Mouse (Mus musculus): ENCODE data around the gene Cntnap2.

Cntnap2 gene

DNA sequence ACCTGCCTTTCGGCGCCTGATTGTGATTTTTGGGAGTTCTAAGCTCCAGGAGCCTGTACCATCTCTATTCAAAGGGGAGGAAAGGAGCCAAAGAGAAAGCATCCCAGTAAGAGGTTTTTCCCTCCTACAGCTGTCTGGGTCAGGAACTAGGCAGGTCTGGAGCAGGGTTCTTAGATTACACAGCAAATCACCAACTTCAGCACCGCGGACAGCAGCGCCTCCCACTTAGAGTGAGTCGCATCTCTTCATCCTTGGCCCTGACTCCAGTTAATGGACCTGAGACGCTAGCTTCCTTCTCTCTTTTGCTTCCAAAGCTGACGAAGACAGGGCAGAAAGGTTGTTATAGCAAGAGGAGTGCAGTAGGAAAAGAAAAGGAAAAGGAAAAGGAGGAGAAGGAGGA is at the start of gene Cntnap2:
Gene Cntnap2 (plus strand): TSS at position 267 of the 400 bp plus-strand sequence.
- no peak for DNase-seq (ENCODE audit: low spot score)

DNA sequence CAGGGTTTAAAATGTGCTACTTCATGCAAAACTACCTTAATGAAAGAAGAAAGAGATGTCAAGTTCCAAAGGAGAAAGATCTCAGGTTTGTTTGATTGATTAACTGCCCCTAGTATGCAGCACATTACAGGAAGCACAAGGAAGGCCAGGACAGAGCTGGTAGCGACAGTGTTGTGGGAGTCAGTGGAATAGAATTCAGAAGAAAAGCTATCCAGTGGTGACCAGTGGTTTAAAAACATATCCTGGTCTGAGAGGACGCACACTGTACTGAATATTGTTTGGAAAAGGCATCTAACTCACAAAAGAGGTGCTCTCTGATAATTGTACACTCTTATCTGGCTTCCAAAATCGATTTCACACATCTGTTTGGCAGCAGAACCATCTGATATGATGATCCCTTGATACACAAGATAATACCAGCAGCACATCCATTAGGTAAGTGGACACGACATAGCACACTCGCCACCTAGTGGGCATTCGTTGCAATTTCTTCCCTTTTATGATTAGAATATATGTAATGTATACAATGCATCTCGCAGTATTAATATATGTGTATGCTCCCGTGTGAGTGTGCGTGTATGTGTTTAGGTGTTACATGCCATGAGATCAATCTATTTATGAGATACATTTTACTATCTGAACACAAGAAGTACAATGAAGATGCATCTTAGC is 33.0 kb upstream of the Cntnap2 start:
- DNase-seq (ENCODE audit: low spot score) = peak; percentile 60

DNA sequence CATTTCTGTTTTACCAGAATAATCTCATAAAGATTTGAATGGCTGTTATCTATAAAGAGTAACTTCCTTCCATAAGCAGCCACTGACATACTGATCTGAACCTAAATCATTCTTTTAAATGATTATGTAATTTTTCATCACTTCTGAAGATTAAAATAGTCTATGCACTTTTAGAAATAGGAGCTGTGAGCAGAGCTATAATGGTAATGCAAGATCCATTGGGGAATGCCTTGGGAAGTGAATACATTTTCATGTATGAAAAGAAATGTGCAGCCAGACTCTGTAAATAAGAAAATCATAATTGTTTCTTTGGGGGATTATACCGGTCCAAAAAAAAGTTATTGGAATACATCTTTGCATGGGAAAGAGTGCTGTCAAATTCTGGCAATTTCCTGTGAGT is 19.7 kb upstream of the Cntnap2 start:
- no peak for DNase-seq (ENCODE audit: low spot score)

DNA sequence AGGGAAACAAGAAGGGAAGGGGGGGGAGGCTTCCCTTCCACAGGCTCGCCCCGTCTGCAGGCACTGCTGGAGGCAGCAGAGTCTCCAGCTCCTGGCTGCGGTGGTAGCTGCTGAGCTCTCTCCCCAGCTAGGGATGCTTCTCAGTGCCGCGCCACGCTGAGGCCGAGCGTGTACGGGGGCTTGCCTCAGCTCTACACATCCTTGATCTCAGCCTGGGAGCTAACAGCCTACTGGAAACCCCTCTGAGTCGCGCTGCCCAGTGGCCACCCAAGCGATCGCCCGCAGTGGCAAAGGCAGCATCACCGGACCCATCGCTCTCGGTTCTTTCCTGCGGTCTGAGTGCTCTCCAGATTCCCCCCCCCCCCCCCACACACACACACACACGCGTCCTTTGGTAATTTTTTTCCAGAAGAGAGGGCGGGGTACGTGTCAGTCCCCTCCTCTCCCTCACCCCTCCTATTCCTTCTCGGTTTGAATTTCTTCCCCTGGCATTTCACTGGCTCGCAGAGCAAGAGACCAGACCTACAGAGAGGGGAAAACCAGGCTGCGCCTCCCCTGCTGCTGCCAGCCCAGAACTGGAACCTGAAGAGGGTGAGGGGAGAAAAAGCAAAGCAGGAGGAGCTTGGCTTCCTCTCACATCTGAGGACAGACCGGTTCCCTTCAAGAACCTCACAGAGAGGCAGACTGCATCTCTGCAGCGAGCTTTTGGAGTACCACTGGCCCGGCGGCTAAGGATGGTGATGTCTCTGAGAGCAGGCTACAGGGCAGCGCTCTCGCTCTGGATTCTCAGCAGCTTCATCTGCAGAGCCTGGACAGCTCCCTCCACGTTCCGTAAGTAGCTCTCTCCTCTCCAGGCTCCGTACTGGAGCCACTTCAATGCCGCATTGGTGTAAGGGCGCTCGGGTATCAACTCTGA is 657 bp downstream of the Cntnap2 start:
- no peak for DNase-seq (ENCODE audit: low spot score)

DNA sequence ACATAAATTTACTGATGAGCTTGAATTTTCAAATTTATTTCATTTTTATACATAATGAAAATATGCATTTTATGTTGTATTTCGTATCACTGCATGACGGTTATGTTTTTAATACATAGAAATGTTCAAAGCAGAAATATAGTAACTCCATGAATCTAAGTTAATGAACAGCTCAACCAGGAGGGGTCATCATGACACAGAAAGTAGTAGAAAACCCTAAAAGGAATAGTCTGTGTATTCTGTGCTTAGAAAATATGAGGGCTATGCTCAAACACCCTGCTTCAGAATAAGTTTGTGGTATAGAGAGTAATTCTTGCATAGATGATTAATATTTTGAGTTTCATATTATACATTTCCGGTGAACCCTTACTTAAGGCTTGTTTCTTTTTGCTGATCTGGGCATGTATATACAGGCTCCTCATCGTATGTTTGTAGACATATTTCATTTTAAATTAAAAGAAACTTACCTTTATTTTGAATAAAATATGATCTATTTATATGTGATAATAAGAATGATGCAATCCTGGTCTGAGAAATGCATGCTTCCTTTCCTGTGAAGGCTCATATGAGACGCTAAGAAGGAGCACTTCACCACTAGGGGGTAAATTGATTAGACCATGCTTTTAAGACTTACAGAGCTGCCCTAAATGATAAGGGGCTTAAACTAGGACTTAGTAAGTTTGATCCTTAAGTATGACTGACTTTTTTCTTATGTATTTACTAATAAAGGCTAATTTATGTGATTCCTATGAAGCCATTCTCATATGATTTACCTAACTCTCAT is 3.2 kb downstream of the Cntnap2 start:
- no peak for DNase-seq (ENCODE audit: low spot score)

DNA sequence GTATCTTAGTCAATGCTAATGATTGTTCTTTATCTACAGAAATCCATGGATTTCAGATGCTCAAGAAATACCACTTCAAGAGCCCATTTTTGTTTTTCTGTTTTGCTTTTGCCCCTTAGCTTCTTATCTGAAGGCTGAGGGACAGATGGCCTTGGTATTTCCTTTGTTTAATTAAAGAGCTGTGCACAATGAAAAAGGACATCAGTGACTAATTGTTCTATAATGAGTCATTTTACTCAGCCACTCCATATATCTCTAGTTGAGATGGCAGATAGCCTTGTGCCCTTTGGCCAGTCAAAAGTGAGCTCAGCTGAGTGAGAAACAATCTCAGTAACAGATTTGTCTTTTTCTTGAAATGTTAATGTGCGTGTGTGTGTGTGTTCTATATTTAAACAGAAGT is 29.1 kb downstream of the Cntnap2 start:
- no peak for DNase-seq (ENCODE audit: low spot score)

DNA sequence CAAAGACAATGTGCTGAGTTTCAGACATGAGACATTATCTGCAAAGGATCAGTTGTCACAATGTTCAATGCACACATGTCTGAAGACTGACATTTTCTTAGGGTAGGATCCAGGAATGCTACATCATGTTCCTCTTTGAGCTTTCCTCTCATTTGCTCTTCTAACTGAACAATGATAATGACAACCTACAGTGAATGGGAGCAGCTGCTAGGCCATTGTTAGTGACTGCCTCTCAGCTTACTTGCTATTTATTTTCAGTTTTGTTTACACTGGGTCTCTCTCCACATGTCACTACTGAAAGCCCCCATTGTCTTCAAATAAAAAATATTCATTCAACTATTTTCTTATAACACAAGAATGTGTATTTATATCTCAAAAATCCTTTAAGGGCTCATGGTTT is 54.5 kb downstream of the Cntnap2 start:
- DNase-seq (ENCODE audit: low spot score) = no peak

DNA sequence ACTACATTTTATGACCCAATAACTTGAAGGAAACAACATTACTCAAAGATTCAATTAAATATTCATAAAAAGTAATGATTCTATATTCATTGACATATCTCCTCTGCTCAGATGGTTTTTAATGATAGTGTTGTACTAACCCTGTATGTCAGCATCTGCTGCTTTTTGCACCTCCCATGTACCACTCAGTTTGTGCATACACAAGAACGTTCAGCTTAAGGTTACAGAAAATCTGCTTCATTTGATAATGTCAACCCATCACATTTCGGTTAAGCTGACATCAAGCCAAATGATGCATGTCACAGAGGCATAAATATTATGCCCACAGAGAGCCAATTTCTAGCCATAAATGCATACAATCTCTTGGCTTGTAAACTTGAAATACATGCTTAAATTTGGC is 85.7 kb downstream of the Cntnap2 start:
- no peak for DNase-seq (ENCODE audit: low spot score)

DNA sequence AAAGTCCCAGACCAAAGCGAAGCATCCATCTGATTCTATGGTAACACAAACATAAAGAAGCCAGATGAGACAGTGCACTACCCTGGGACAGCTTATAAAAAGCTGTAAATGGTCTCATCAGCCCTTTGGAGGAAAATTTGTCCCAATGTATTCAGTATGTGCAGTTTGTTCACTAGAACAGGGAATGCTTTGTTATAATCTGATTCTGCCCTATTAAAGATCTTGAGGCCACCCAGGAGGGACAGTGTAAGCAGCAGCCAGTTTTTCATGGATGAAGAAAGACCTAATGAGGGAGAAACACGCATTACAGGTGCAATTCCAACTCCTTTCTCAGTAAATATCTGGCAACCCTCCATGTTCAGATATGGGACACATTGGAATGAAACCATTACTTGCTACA is 145.9 kb downstream of the Cntnap2 start:
- no peak for DNase-seq (ENCODE audit: low spot score)

DNA sequence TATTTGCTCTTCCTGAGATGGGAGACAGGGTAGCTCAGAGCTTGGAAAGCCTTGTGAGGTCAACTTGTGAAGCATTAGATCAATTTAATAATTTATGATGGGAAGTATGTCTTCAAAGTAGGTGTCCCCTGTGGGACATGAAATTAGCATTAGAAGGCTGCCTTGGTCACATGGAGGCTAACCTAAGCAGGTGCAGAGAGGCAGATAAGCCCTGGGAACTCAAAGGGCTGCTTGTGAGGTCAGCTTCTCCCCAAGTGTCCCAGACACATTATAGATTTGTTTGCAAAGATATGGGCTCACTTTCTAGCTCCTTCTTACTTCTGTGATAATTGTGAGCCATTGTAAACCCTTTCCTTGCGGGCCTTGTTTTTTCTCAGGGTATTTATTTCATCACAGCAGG is 155.2 kb downstream of the Cntnap2 start:
- DNase-seq (ENCODE audit: low spot score) = no peak

DNA sequence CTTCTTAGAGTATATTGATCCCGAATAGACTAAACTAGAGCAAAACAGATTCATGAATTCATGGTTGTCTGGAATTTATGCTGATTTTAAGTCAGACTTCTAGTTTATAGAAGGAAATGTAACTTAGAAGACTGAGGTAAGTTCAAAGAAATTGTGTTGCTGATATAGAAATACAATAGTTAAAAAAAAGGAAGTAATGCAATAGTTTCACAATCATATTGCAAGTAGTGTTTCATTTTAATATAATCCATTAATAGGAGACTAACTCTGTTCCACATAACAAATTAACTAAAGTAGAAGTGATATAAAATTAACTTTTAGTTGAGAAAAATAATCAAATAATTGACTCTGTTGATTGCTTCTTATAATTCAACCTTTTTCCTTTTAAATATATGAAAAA is 169.8 kb downstream of the Cntnap2 start:
- no peak for DNase-seq (ENCODE audit: low spot score)

DNA sequence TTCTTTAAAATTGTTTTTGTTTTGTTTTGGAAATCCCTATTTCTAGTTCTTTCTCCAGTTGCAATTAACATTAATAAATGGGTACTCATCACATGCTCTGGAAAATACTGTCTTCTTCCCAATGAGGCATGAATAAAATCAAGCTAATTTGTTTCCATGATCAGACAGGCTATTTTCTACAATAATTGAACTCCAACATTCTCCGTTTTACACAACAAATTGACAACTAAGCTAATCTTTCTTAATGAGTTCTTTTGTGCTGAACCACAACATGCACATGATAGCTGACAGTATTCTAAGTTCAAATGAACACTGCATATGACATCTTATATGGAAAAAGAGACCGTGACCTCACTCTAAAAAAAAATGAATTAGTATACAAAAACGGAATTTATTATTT is 173.4 kb downstream of the Cntnap2 start:
- no peak for DNase-seq (ENCODE audit: low spot score)

DNA sequence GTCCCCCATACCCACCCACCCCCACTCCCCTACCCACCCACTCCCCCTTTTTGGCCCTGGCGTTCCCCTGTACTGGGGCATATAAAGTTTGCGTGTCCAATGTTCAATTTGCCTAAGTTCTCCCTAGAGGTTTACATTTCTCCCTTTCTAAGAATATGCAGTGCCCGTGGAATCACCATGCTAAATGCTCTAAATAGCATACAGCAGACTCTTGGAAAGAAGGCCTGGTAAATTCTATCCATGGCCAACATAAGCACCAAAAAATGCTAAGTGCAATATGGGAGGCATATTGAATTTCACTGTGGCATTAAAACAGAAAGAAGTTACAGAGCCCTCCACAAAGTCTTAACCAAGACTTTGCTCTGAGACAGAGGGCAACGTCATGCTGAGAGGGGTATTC is 177.4 kb downstream of the Cntnap2 start:
- DNase-seq (ENCODE audit: low spot score) = no peak

DNA sequence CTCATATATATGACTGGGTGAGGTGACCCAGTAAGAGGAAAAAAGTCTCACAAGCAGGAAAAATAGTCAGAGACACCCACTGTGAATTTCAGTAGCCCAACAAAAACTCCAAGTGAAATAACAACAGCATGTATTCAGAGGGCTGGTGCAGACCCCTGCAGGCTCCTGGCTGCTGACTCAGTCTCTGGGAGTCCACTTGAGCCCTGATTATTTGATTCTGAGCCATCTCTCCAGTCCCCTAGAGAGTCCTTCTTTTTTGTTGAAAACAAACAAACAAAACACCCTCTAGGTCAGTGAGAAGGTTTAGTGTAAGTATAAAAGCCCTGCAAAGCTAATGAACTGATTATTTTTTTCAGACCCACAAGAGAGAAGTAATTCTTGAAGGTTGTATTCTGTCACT is 179.0 kb downstream of the Cntnap2 start:
- no peak for DNase-seq (ENCODE audit: low spot score)

DNA sequence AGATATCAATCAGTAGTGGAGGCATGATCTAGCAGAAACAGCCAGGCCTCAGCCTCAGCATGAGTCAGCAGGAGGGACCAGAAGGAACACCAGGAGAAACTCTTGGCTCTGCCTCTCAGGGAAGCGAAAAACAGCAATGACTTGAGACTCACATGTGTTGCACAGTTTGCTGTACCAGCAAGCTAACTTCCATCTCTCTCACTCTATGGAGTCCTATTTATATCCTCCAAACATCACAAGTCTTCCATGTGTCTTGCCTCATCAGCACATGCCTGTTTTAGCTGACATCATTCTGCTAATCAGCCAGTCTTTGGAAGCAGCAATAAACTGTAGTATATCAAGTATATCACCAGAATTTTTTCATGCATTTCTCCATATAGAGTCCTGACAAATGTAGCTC is 182.1 kb downstream of the Cntnap2 start:
- no peak for DNase-seq (ENCODE audit: low spot score)

DNA sequence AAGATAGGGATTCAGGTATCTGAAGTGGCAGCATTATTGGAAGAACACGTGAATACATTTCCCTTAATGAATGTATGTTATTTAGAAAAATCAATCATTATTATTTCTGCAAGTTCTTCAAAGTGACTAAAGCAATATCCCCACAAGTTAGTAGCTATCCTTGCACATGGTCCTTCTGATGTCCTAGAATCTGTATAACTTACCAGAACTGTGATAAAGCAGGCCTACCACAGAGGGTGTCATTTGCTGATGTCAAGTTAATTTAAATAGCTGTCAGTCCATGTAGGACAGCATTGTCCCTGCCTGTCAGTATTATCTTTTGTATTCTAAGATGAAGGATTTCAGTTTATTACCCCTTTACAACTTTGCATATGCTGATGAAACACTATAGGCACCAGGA is 185.5 kb downstream of the Cntnap2 start:
- DNase-seq (ENCODE audit: low spot score) = no peak

DNA sequence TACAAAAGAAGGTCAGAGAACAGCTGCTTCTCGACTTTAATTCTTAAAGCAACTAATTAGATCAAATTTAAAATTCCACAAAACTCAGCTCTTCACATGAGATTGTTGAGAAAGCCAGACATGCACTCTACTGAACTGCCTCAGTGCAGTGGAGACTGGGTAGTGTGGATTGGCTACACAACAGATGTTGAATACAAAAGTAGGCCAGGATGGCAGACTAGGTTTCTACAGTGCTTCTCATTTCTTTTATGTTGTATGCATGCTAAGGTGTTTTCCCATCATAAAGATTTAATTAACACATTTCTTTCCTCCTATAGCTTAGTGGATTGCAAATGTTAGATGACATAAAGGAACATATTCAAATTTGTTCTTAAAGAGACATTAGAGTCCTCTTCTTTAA is 198.9 kb downstream of the Cntnap2 start:
- DNase-seq (ENCODE audit: low spot score) = no peak

DNA sequence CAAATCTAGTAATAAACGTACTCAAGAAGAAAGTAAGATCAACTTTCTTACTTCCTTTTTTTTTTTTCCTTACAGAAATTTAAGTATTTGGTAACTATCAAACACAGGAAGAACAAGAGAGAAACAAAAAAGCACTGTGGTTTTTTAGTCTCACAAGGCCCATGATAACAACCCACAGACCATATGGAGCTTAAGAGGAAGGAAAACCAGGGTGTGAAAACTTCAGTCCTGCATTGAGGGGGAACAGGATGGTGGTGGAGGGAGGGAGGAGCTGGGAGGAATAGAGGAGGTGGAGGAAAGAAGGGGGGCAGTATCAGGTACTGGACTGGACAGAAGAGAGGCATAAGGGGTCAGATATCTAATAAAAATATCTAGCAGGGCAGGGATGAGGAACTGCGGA is 212.4 kb downstream of the Cntnap2 start:
- DNase-seq (ENCODE audit: low spot score) = no peak

DNA sequence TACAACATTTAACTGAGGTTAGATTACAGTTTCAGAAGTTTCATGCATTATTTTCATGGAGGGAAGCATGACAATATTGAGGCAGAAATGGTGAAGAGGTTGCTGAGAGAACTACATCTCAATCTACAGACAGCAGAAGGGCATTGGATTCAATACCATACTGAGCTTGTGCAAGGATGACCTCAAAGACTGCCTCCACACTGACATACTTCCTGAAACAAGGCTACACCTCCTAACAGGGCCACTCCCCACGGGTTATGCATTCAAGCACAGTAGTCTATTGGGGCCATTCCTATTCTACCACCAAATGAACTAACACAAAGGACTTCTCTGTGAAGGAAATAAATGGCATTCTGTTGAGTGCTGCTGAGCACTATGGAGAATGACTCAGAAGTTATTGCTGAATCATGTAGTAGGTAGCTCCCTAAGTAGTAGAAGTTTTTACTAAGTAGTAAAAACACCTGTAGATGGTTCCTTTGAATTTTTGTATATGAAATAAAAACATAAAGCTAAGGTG is 214.2 kb downstream of the Cntnap2 start:
- no peak for DNase-seq (ENCODE audit: low spot score)

DNA sequence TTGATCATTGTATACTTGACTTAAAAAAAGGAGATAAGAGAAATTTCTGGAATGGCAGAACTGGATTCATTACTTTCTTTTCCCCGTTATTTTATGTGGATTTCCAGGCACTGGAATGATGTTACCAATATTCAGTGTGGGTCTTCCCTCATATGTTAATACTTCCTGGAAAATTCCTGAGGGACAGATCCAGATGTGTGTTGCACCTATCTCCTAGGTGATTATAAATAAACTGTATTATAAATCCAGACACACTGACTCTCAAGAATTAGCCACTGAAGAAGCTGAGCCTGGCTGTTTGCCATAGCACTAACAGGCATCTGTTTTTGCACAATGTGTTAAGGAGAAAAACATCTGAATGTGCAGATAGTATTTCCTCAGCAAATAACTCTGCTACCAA is 231.0 kb downstream of the Cntnap2 start:
- no peak for DNase-seq (ENCODE audit: low spot score)

DNA sequence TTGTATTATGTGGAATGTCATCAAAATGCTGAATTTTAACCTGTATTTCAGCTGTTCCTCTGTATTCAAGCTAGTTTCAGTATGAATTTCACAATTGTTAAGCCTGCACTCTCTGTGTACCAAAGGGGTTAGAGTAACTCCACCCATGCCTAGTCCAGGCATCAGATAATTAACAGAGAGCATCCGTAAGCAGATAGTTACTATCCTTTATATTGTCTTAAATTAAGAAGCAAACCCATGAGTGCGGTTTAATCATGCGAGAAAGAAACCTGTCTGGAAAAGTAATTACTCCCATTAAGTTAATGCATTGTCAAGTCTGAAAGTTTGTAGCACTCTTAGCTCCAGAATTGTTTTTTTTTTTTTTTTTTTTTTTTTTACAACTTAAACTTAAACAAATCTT is 258.3 kb downstream of the Cntnap2 start:
- no peak for DNase-seq (ENCODE audit: low spot score)

DNA sequence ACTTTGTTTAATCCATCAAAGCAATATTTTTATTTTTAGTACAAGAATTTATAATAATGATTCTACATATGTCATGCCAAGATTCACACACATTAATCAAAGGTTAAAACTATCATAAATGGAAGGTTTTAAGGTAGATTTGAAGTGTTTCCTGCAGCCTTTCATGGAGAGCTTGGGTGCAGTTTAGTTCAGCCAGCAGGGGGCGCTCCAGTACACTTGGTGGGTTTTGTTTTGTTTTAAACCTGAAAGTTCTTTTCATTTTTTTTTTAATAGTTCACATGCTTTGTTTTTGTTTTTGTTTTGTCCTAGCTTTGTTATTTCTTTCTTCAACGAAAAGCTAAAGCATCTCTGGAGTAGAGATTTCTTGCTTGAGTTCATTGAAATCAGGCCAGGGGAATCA is 264.3 kb downstream of the Cntnap2 start:
- no peak for DNase-seq (ENCODE audit: low spot score)

Measured in adipocyte (in vitro differentiated cells).